Mouse (Mus musculus): Measurements from ENCODE around the gene Cox11. TPM values are rescaled to one million over a fixed set of nuclear protein-coding genes. Genes with fewer than 3 reads are reported as not detected.
A peak's percentile ranks its signal among the peaks of the same experiment; 100 is the strongest.

The Cox11 gene
- polyA plus RNA-seq, 1 experiment from 2014 or later = 41.7 TPM

GRCm38 (mm10) chr11:90690361-90690760, 52.4 kb downstream of the Cox11 start:
- H3K4me1 ChIP-seq = 0 out of 2 replicates have a peak, but pooled peaks cover under 1% of the 10 kb centered on the region
- 60% methylated on average over 6 of the region's 6 CpGs for WGBS
- no peaks in the 10 kb centered on the region for H3K9me3 ChIP-seq (replicated peaks)
- H3K27me3 ChIP-seq (ENCODE audit: low read depth, poor library complexity, severe bottlenecking) = peaks cover 33% of the 10 kb centered on the region
- DNase-seq (ENCODE audit: low spot score) = peak; percentile 7
- no peak overlapping the region for H3K27ac ChIP-seq
- H3K4me3 ChIP-seq = no peak overlapping the region
- no peaks in the 10 kb centered on the region for H3K36me3 ChIP-seq

GRCm38 (mm10) chr11:90694206-90694605, 56.2 kb downstream of the Cox11 start:
- Histone ChIP-seq H3K4me1 (no peaks in the 10 kb centered on the region), H3K27me3 (ENCODE audit: low read depth, poor library complexity, severe bottlenecking) (no peaks in the 10 kb centered on the region), H3K9me3 (replicated peaks) (no peaks in the 10 kb centered on the region), H3K27ac (no peak overlapping the region), H3K36me3 (no peaks in the 10 kb centered on the region), H3K4me3 (no peak overlapping the region)
- DNase-seq (ENCODE audit: low spot score) = no peak
- WGBS = 67% methylated on average over 4 of the region's 4 CpGs

Other genes starting within 250 kb of the Cox11 start
- 0.21 and 0.29 TPM in 2 replicates for gene Hlf, start 247.3 kb upstream of the Cox11 start, polyA plus RNA-seq (2016; fragmentation: Nextera tagmentation; extraction: Ambion mirVana)
- 33.0 and 37.4 TPM in 2 replicates for gene Stxbp4, start 89 bp upstream of the Cox11 start, polyA plus RNA-seq (2016; fragmentation: Nextera tagmentation; extraction: Ambion mirVana)
- gene Tom1l1, start 50.2 kb downstream of the Cox11 start, polyA plus RNA-seq (2016; fragmentation: Nextera tagmentation; extraction: Ambion mirVana) = 11.1 and 12.4 TPM in 2 replicates

Data from limb, embryonic 10.5 days (tissue).